Mouse (Mus musculus): ENCODE measurements around the gene Ncor2. TPM values are rescaled to one million over a fixed set of nuclear protein-coding genes. Genes with fewer than 3 reads are reported as not detected.
"Not testable (repeated sequence)": the region's sequence is repeated elsewhere in the genome, so short reads cannot be mapped to it uniquely, and the experiment has no call there.

The Ncor2 gene
- polyA plus RNA-seq, 1 experiment from 2014 or later = 17.2 TPM

GRCm38 (mm10) chr5:125215930-125216459 is 37.0 kb upstream of the Ncor2 start:
- Histone ChIP-seq H3K27me3 (replicated peaks; ENCODE audit: control insufficient read depth, insufficient read depth, low read length) (peaks cover 7% of the 10 kb centered on the region; the same call in 1 of the 2 replicates), H3K9me3 (ENCODE audit: control insufficient read depth, low read length) (no peaks in the 10 kb centered on the region), H3K4me3 (ENCODE audit: low read depth, low read length) (no peak overlapping the region), H3K27ac (ENCODE audit: low read depth, low read length) (no peak overlapping the region), H3K36me3 (ENCODE audit: control insufficient read depth, insufficient read depth, low read length) (no peaks in the 10 kb centered on the region), H3K9ac (ENCODE audit: low read depth, low read length) (no peak overlapping the region), H3K4me2 (peak overlapping the region; percentile 21), H3K4me1 (replicated peaks; ENCODE audit: control insufficient read depth, insufficient read depth, low read length) (no peaks in the 10 kb centered on the region; the same call in 1 of the 2 replicates)
- WGBS = 9% methylated on average over 24 of the region's 24 CpGs
- no peak for ATAC-seq (replicated peaks; ENCODE audit: low FRiP score)
- DNase-seq (ENCODE audit: low spot score) = peak; percentile 63

- H3K4me1 ChIP-seq (replicated peaks; ENCODE audit: control insufficient read depth, insufficient read depth, low read length) = no peaks in the 10 kb centered on the region; the same call in 1 of the 2 replicates
- no peak for DNase-seq (ENCODE audit: low spot score)
- no peak overlapping the region for H3K27ac ChIP-seq (ENCODE audit: low read depth, low read length)
- peaks cover 7% of the 10 kb centered on the region; the same call in 1 of the 2 replicates for H3K27me3 ChIP-seq (replicated peaks; ENCODE audit: control insufficient read depth, insufficient read depth, low read length)
- H3K36me3 ChIP-seq (ENCODE audit: control insufficient read depth, insufficient read depth, low read length) = no peaks in the 10 kb centered on the region
- H3K9ac ChIP-seq (ENCODE audit: low read depth, low read length) = no peak overlapping the region
- ATAC-seq (replicated peaks; ENCODE audit: low FRiP score) = no peak
- WGBS = 32% methylated on average over 11 of the region's 11 CpGs
- H3K9me3 ChIP-seq (ENCODE audit: control insufficient read depth, low read length) = no peaks in the 10 kb centered on the region
- H3K4me2 ChIP-seq = peak overlapping the region; percentile 21
- no peak overlapping the region for H3K4me3 ChIP-seq (ENCODE audit: low read depth, low read length)
These were observed 36.4 kb upstream of the Ncor2 start for GRCm38 (mm10) chr5:125215346-125215929.

- Histone ChIP-seq H3K27ac (ENCODE audit: low read depth, low read length) (no peak overlapping the region), H3K4me3 (ENCODE audit: low read depth, low read length) (no peak overlapping the region)
- WGBS = 64% methylated on average over 6 of the region's 6 CpGs
These were observed 35.0 kb upstream of the Ncor2 start for GRCm38 (mm10) chr5:125214064-125214463.

GRCm38 (mm10) chr5:125204910-125205309 is 25.9 kb upstream of the Ncor2 start:
- not testable (repeated sequence) for ATAC-seq (replicated peaks; ENCODE audit: low FRiP score); H3K36me3 ChIP-seq (ENCODE audit: control insufficient read depth, insufficient read depth, low read length); H3K9me3 ChIP-seq (ENCODE audit: control insufficient read depth, low read length); H3K4me1 ChIP-seq (replicated peaks; ENCODE audit: control insufficient read depth, insufficient read depth, low read length); DNase-seq (ENCODE audit: low spot score); H3K27me3 ChIP-seq (replicated peaks; ENCODE audit: control insufficient read depth, insufficient read depth, low read length); H3K27ac ChIP-seq (ENCODE audit: low read depth, low read length); H3K9ac ChIP-seq (ENCODE audit: low read depth, low read length); H3K4me3 ChIP-seq (ENCODE audit: low read depth, low read length); H3K4me2 ChIP-seq
- 75% methylated on average over 3 of the region's 3 CpGs for WGBS

More at GRCm38 (mm10) chr5:125214064-125214463, 35.0 kb upstream of the Ncor2 start:
- H3K9ac ChIP-seq (ENCODE audit: low read depth, low read length) = no peak overlapping the region
- H3K4me2 ChIP-seq = no peak overlapping the region
- no peaks in the 10 kb centered on the region for H3K36me3 ChIP-seq (ENCODE audit: control insufficient read depth, insufficient read depth, low read length)
- no peaks in the 10 kb centered on the region; the same call in 1 of the 2 replicates for H3K4me1 ChIP-seq (replicated peaks; ENCODE audit: control insufficient read depth, insufficient read depth, low read length)
- ATAC-seq (replicated peaks; ENCODE audit: low FRiP score) (no peak), DNase-seq (ENCODE audit: low spot score) (no peak)
- peaks cover 7% of the 10 kb centered on the region; the same call in 1 of the 2 replicates for H3K27me3 ChIP-seq (replicated peaks; ENCODE audit: control insufficient read depth, insufficient read depth, low read length)
- H3K9me3 ChIP-seq (ENCODE audit: control insufficient read depth, low read length) = no peaks in the 10 kb centered on the region

GRCm38 (mm10) chr5:125204199-125204815 is 25.3 kb upstream of the Ncor2 start:
- Histone ChIP-seq H3K4me2 (no peak overlapping the region), H3K27ac (ENCODE audit: low read depth, low read length) (no peak overlapping the region), H3K4me3 (ENCODE audit: low read depth, low read length) (no peak overlapping the region), H3K9me3 (ENCODE audit: control insufficient read depth, low read length) (no peaks in the 10 kb centered on the region), H3K9ac (ENCODE audit: low read depth, low read length) (no peak overlapping the region), H3K36me3 (ENCODE audit: control insufficient read depth, insufficient read depth, low read length) (no peaks in the 10 kb centered on the region), H3K4me1 (replicated peaks; ENCODE audit: control insufficient read depth, insufficient read depth, low read length) (no peaks in the 10 kb centered on the region), H3K27me3 (replicated peaks; ENCODE audit: control insufficient read depth, insufficient read depth, low read length) (no peaks in the 10 kb centered on the region)
- 78% methylated on average over 11 of the region's 11 CpGs for WGBS
- DNase-seq (ENCODE audit: low spot score) = no peak
- no peak for ATAC-seq (replicated peaks; ENCODE audit: low FRiP score)

- 67% methylated on average over 11 of the region's 11 CpGs for WGBS
- no peaks in the 10 kb centered on the region for H3K4me1 ChIP-seq (replicated peaks; ENCODE audit: control insufficient read depth, insufficient read depth, low read length)
- no peak overlapping the region for H3K27ac ChIP-seq (ENCODE audit: low read depth, low read length)
- DNase-seq (ENCODE audit: low spot score) (no peak), ATAC-seq (replicated peaks; ENCODE audit: low FRiP score) (no peak)
- H3K27me3 ChIP-seq (replicated peaks; ENCODE audit: control insufficient read depth, insufficient read depth, low read length) = no peaks in the 10 kb centered on the region
- H3K4me2 ChIP-seq = no peak overlapping the region
- H3K9ac ChIP-seq (ENCODE audit: low read depth, low read length) = no peak overlapping the region
- no peaks in the 10 kb centered on the region for H3K9me3 ChIP-seq (ENCODE audit: control insufficient read depth, low read length)
- H3K36me3 ChIP-seq (ENCODE audit: control insufficient read depth, insufficient read depth, low read length) = no peaks in the 10 kb centered on the region
- H3K4me3 ChIP-seq (ENCODE audit: low read depth, low read length) = no peak overlapping the region
These were observed 24.7 kb upstream of the Ncor2 start for GRCm38 (mm10) chr5:125203759-125204158.

- no peak for DNase-seq (ENCODE audit: low spot score)
- Histone ChIP-seq H3K4me3 (ENCODE audit: low read depth, low read length) (no peak overlapping the region), H3K27ac (ENCODE audit: low read depth, low read length) (no peak overlapping the region), H3K27me3 (replicated peaks; ENCODE audit: control insufficient read depth, insufficient read depth, low read length) (no peaks in the 10 kb centered on the region), H3K9ac (ENCODE audit: low read depth, low read length) (no peak overlapping the region), H3K9me3 (ENCODE audit: control insufficient read depth, low read length) (no peaks in the 10 kb centered on the region), H3K36me3 (ENCODE audit: control insufficient read depth, insufficient read depth, low read length) (no peaks in the 10 kb centered on the region), H3K4me2 (no peak overlapping the region), H3K4me1 (replicated peaks; ENCODE audit: control insufficient read depth, insufficient read depth, low read length) (no peaks in the 10 kb centered on the region)
- ATAC-seq (replicated peaks; ENCODE audit: low FRiP score) = no peak
- WGBS = 44% methylated on average over 7 of the region's 7 CpGs
These were observed 24.1 kb upstream of the Ncor2 start for GRCm38 (mm10) chr5:125203099-125203498.

- H3K4me2 ChIP-seq = no peak overlapping the region
- no peak overlapping the region for H3K27ac ChIP-seq (ENCODE audit: low read depth, low read length)
- no peaks in the 10 kb centered on the region for H3K27me3 ChIP-seq (replicated peaks; ENCODE audit: control insufficient read depth, insufficient read depth, low read length)
- no peak overlapping the region for H3K9ac ChIP-seq (ENCODE audit: low read depth, low read length)
- no peaks in the 10 kb centered on the region for H3K9me3 ChIP-seq (ENCODE audit: control insufficient read depth, low read length)
- no peak for DNase-seq (ENCODE audit: low spot score)
- no peaks in the 10 kb centered on the region for H3K36me3 ChIP-seq (ENCODE audit: control insufficient read depth, insufficient read depth, low read length)
- WGBS = 78% methylated on average over 5 of the region's 5 CpGs
- H3K4me1 ChIP-seq (replicated peaks; ENCODE audit: control insufficient read depth, insufficient read depth, low read length) = no peaks in the 10 kb centered on the region
- ATAC-seq (replicated peaks; ENCODE audit: low FRiP score) = no peak
- H3K4me3 ChIP-seq (ENCODE audit: low read depth, low read length) = no peak overlapping the region
These were observed 23.1 kb upstream of the Ncor2 start for GRCm38 (mm10) chr5:125202100-125202499.

GRCm38 (mm10) chr5:125199086-125199485 is 20.1 kb upstream of the Ncor2 start:
- Histone ChIP-seq H3K27me3 (replicated peaks; ENCODE audit: control insufficient read depth, insufficient read depth, low read length) (no peaks in the 10 kb centered on the region), H3K4me3 (ENCODE audit: low read depth, low read length) (no peak overlapping the region), H3K27ac (ENCODE audit: low read depth, low read length) (no peak overlapping the region), H3K4me2 (no peak overlapping the region), H3K4me1 (replicated peaks; ENCODE audit: control insufficient read depth, insufficient read depth, low read length) (no peaks in the 10 kb centered on the region), H3K9ac (ENCODE audit: low read depth, low read length) (no peak overlapping the region), H3K36me3 (ENCODE audit: control insufficient read depth, insufficient read depth, low read length) (no peaks in the 10 kb centered on the region), H3K9me3 (ENCODE audit: control insufficient read depth, low read length) (no peaks in the 10 kb centered on the region)
- ATAC-seq (replicated peaks; ENCODE audit: low FRiP score) (no peak), DNase-seq (ENCODE audit: low spot score) (no peak)
- 68% methylated on average over 6 of the region's 6 CpGs for WGBS
